Mouse (Mus musculus) forebrain, embryonic 10.5 days (tissue): ENCODE measurements around the gene Coq8a. TPM values are rescaled to one million over a fixed set of nuclear protein-coding genes. Genes with fewer than 3 reads are reported as not detected.

Experiments
- DNase-seq: peaks from one replicate; pipeline ENCODE4 v3.0.0-alpha.2; 2017; ENCODE audit warnings: low spot score; ENCODE audit errors: extremely low spot score
- H3K27ac ChIP-seq: fragments of 300-500 bp; sonication (generic); 2 replicates; pipeline ENCODE4 v1.5.1; 2016; ENCODE audit warnings: mild to moderate bottlenecking
- H3K27me3 ChIP-seq: fragments of 300-500 bp; sonication (generic); 2 replicates; pipeline ENCODE4 v1.6.1; 2016; ENCODE audit warnings: mild to moderate bottlenecking; ENCODE audit not compliant: poor library complexity, severe bottlenecking
- H3K36me3 ChIP-seq: fragments of 300-500 bp; sonication (generic); replicated peaks from 2 replicates; pipeline ENCODE4 v1.6.1; 2016; ENCODE audit warnings: mild to moderate bottlenecking, moderate library complexity
- H3K4me1 ChIP-seq: fragments of 300-500 bp; sonication (generic); 2 replicates; pipeline ENCODE4 v1.6.1; 2016
- H3K4me3 ChIP-seq: fragments of 300-500 bp; sonication (generic); 2 replicates; pipeline ENCODE4 v1.5.1; 2016; ENCODE audit warnings: mild to moderate bottlenecking, moderate library complexity
- H3K9me3 ChIP-seq: fragments of 300-500 bp; sonication (generic); 2 replicates; pipeline ENCODE4 v1.6.1; 2016; ENCODE audit warnings: mild to moderate bottlenecking, moderate library complexity
- WGBS: fragments of 180-500 bp; shearing (Covaris S2); methylation state at CpG from one replicate; pipeline ENCODE4 v1.1.7; 2016; 5-methylcytosine and 5-hydroxymethylcytosine counted together
- polyA plus RNA-seq: library from polyadenylated mRNA; unstranded; fragments of >200 nt; fragmentation: Nextera tagmentation; extraction: Ambion mirVana; gene quantifications from 2 replicates; pipeline ENCODE4 v1.2.1, GENCODE M21; 2016

The Coq8a gene
- 1.1 TPM in 2 replicates for polyA plus RNA-seq

DNA sequence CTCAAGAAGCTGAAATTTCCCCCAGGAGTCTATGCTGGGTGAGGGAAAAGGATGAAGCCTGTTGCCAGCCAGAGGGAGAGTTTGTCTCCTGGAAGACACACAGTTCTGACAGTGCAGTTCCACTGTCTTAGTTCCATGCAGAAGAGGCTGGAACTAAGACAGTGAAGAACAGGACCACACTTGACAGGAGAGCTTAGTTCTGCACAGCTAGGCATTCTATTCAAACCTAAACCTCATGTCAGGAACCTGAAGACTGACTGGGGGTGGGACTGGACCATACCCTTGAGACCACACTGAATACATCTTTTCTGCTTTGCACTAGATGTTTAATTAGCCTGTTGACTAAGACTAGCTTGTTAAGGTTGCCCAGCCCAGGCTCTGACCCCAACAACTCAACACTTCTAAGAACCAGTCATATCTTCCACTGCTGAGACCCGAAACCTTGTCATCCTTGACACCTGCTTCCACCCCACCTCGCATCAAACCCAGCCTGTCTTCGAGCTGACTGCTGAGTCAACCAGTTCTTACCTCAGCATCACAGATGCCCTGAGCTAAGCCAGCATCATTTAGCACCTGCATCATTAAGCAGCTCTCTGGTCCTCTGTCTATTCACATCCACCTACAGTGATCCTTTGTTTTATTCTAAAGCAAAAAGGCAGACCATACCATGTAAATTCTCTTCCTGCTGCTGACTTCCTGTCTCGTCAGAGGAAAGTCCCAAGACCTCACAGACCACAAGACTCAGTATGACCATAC lies at the start of gene Coq8a:
TSS of gene Coq8a (minus strand) at position 644 of the 756 bp plus-strand sequence.
- Histone ChIP-seq H3K4me1 (peaks cover 19% of the 10 kb centered on the region), H3K36me3 (no peaks in the 10 kb centered on the region), H3K27ac (no peak within 1 kb of the TSS), H3K27me3 (peaks cover 9% of the 10 kb centered on the region; the same call in 1 of the 2 replicates), H3K9me3 (no peaks in the 10 kb centered on the region), H3K4me3 (no peak within 1 kb of the TSS)
- 80% methylated on average over 4 of the region's 4 CpGs for WGBS
- no peak for DNase-seq

DNA sequence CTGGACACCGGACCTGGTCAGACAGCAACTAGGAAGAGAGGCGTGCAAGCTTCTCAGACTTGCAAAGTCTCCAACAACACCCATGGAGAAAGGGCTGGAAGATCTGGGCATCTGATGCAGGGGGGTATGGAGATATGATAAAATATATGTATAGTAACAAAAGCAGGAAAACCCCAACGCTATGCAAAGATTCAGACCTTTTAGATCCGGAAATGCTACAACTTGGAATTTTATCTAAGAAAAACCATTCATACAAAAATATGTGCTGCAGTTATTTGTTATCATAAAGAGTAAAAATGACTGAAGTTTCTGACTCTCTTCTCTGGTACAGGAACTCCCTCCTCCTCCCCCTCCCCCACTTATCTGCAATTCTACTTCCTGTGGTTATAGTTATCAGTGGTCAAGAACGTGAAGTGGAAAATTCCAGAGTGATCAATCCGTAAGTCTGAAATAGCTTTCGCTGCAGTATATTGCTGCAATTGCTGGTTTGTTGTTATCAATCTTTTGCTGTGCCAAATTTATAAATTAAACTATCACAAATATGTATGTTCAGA lies 49.3 kb upstream of the Coq8a start:
- peaks cover 21% of the 10 kb centered on the region for H3K4me1 ChIP-seq
- no peak overlapping the region for H3K27ac ChIP-seq
- 92% methylated on average over 7 of the region's 7 CpGs for WGBS
- H3K9me3 ChIP-seq = peaks cover under 1% of the 10 kb centered on the region; the same call in 1 of the 2 replicates
- H3K27me3 ChIP-seq = no peaks in the 10 kb centered on the region
- H3K4me3 ChIP-seq = no peak overlapping the region
- DNase-seq = no peak
- no peaks in the 10 kb centered on the region for H3K36me3 ChIP-seq

DNA sequence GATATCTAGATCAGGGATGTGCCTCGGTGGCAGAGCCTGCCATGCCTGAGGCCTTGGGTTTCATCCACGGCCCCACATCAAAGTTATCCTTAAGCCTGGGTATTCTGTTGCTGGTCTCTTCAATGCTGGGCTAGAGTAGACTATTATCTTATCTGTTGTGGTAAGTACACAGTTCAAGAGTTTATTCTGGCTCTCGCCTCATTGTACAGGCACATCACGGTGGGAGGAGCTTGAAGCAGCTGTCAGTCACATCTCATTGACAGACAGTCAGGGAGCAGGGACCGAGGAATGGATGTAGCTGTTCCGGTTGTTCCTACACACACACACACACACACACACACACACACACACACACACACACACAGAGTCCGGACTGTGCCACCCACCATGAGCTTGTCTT lies 48.5 kb upstream of the Coq8a start:
- H3K27me3 ChIP-seq = no peaks in the 10 kb centered on the region
- no peak overlapping the region for H3K4me3 ChIP-seq
- peaks cover 21% of the 10 kb centered on the region for H3K4me1 ChIP-seq
- 91% methylated on average over 7 of the region's 7 CpGs for WGBS
- DNase-seq = no peak
- no peak overlapping the region for H3K27ac ChIP-seq
- no peaks in the 10 kb centered on the region for H3K36me3 ChIP-seq
- H3K9me3 ChIP-seq = peaks cover 4% of the 10 kb centered on the region; the same call in 1 of the 2 replicates

DNA sequence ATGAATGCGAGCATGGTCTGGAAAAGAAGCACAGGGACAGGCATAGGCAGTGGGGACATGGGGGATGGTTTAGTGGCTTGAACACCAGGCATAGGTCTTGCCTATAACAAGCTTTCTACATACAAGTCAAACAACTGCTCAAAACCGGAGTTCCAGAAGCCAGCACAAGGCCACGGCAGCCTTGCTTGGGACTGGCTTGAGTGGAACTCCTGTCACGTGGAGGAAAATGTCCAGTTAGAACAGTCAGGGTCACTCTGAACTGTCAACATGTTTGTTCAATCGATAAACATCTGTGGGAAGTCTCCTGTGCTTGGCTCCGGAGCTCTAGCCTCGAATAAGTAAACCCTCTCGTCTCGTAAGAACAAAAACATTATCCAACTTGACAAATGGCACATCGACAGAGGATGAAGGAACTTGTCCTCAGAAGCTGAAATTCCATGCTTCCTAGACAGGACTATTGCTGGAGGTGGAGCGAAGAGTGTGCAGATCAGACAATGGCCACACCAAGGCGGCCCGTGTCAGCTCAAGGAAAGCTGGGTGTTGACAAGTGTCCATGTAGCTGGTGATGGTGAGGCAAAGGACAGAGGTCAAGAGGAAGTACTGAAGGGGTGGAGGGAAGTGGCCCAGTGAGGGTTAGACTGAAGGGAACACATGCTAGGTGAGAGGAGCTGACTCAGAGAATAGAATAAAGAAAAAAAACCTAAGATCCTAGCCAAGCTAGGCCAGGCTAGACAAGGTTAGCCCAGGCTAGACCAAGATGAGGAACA lies 46.5 kb upstream of the Coq8a start:
- H3K9me3 ChIP-seq = peaks cover 4% of the 10 kb centered on the region; the same call in 1 of the 2 replicates
- 93% methylated on average over 13 of the region's 13 CpGs for WGBS
- H3K27ac ChIP-seq = no peak overlapping the region
- H3K4me3 ChIP-seq = no peak overlapping the region
- peaks cover 12% of the 10 kb centered on the region for H3K4me1 ChIP-seq
- H3K27me3 ChIP-seq = no peaks in the 10 kb centered on the region
- DNase-seq = no peak
- H3K36me3 ChIP-seq = no peaks in the 10 kb centered on the region

GRCm38 (mm10) chr1:180231729-180232128 lies 32.3 kb upstream of the Coq8a start:
- Histone ChIP-seq H3K36me3 (no peaks in the 10 kb centered on the region), H3K9me3 (no peaks in the 10 kb centered on the region), H3K27me3 (no peaks in the 10 kb centered on the region), H3K4me1 (peaks cover 8% of the 10 kb centered on the region), H3K27ac (no peak overlapping the region), H3K4me3 (no peak overlapping the region)
- 80% methylated on average over 3 of the region's 3 CpGs for WGBS
- DNase-seq = no peak

DNA sequence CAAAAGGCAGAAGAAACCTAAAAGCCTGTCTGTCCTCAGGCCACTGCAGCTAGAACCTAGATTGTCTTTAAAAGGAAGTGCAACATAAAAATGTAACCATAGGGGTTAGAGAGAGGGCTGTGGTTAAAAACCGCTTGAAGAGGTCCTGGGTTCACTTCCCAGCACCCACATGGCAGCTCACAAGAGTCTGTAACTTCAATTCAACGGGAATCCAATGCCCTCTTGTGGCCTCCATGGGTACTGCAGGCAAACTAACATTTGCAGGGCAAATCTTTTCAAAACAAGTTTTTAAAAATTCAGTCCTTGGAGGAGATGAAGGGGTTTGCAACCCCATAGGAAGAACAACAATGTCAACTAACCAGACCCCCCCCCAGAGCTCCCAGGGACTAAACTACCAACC lies 31.2 kb upstream of the Coq8a start:
- peak; percentile 47 for DNase-seq
- Histone ChIP-seq H3K36me3 (no peaks in the 10 kb centered on the region), H3K27ac (no peak overlapping the region), H3K9me3 (no peaks in the 10 kb centered on the region), H3K4me1 (peaks cover 20% of the 10 kb centered on the region), H3K4me3 (no peak overlapping the region), H3K27me3 (no peaks in the 10 kb centered on the region)
- 28% methylated on average over 2 of the region's 2 CpGs for WGBS

DNA sequence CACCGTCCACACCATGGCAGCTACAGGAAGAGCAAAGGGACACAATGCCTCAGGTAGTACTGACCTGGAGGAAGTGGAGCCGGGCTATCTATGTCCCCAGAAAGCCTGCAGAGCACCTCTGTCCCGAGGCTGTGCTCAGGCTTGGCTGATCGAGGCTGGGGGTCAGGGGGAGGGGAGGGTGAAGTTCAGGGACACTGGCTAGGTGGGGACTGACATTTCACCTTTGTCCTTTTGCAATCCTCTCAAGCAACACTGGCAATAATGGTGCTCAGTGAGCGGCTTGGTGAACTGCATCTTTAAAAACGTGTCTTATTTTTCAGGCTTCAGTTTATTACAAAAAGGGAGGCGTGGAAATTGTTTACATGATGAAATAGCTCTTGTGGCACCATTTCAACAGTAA lies 30.5 kb upstream of the Coq8a start:
- H3K27ac ChIP-seq = no peak overlapping the region
- 91% methylated on average over 7 of the region's 7 CpGs for WGBS
- no peak for DNase-seq
- H3K27me3 ChIP-seq = no peaks in the 10 kb centered on the region
- H3K9me3 ChIP-seq = no peaks in the 10 kb centered on the region
- peaks cover 25% of the 10 kb centered on the region for H3K4me1 ChIP-seq
- H3K36me3 ChIP-seq = no peaks in the 10 kb centered on the region
- no peak overlapping the region for H3K4me3 ChIP-seq

GRCm38 (mm10) chr1:180228854-180229253 lies 29.5 kb upstream of the Coq8a start:
- H3K27ac ChIP-seq = no peak overlapping the region
- H3K36me3 ChIP-seq = no peaks in the 10 kb centered on the region
- no peak overlapping the region for H3K4me3 ChIP-seq
- H3K27me3 ChIP-seq = no peaks in the 10 kb centered on the region
- peaks cover 25% of the 10 kb centered on the region for H3K4me1 ChIP-seq
- WGBS = 88% methylated on average over 12 of the region's 12 CpGs
- H3K9me3 ChIP-seq = no peaks in the 10 kb centered on the region
- no peak for DNase-seq

GRCm38 (mm10) chr1:180226766-180227165 lies 27.4 kb upstream of the Coq8a start:
- Histone ChIP-seq H3K4me3 (peak overlapping the region; percentile 59), H3K27me3 (no peaks in the 10 kb centered on the region), H3K9me3 (no peaks in the 10 kb centered on the region), H3K36me3 (no peaks in the 10 kb centered on the region), H3K27ac (peak overlapping the region; percentile 74), H3K4me1 (peaks cover 21% of the 10 kb centered on the region)
- no peak for DNase-seq
- WGBS = 88% methylated on average over 3 of the region's 3 CpGs

DNA sequence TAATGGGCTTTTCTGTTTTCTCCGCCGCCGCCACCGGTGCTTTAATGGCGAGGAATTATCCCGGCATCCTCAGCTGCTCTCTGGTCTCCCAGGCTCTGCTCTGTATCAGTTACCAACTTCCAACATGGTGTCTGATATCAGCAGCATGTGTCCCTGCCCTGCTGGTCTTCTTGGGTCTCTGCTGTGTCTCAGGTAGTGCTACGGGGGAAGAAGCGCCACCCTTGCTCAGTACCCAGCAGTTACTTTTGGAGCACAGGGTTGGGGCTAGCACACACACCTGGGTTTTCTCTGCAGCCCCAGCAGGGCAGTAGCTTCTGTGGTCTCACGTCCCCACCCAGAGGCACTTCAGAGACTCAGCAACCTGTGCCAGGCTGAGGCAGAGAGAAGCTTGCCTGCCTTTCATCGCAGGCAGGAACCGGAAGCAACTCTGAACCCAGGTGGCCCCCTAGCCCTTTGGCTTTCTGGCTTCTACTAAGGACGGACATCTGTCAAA lies 26.9 kb upstream of the Coq8a start:
- Histone ChIP-seq H3K9me3 (no peaks in the 10 kb centered on the region), H3K4me1 (peaks cover 21% of the 10 kb centered on the region), H3K27ac (peak overlapping the region; percentile 74), H3K4me3 (peak overlapping the region; percentile 59), H3K36me3 (no peaks in the 10 kb centered on the region), H3K27me3 (no peaks in the 10 kb centered on the region)
- WGBS = 15% methylated on average over 12 of the region's 12 CpGs
- peak; percentile 20 for DNase-seq

DNA sequence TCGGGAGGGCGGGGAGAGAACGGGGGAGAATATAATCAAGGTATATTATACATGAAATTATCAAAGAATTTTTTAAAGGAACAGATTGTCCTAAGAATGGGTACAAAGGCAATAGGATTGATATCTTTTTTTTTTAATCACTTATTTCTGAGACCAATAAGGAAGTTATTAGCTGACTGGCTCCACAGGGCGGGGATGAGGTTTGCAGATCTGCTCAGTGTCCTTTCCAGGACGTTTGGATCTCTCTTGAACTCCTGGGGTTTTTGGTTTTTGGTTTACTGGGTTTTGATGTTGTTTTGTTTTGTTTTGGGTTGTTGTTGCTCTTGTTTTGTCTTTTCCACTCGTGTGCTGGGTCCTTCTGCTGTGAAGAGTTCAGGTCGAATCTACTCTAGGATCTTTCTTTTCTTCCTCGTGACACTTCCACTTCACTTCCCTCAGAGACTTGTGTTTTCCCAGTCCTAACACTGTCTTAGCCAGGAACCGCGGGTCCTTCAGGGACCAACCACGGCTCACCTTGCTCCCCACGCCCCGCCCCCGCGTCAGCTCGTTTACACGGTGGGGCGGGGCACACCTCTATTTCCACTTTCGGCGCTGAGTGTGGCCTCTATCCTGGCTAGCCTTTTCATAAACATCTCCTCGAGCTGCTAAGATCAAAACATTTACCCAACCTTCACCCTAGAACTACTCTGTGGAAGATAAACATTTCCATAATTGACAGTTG lies 26.3 kb upstream of the Coq8a start:
- Histone ChIP-seq H3K27me3 (no peaks in the 10 kb centered on the region), H3K27ac (peak overlapping the region; percentile 74), H3K36me3 (no peaks in the 10 kb centered on the region), H3K4me1 (peaks cover 21% of the 10 kb centered on the region), H3K4me3 (peak overlapping the region; percentile 59), H3K9me3 (no peaks in the 10 kb centered on the region)
- 17% methylated on average over 21 of the region's 21 CpGs for WGBS
- DNase-seq = peak; percentile 36

DNA sequence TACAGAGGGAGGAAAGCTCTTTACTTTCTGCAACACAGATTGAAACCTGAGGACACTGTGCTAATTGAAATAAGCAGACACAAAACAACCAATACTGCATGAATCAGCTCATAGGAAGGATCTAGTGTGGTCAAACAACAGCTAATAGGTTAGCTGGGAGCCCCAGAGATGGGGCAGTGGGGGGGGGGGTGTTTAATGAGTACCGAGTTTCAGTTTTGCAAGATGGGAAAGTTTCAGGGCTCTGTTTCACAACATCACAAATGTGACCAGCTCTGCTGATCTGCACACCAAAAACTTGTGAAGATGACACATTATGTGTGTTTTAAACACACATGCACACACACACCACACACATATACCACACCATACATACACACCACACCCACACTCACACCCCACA lies 22.6 kb upstream of the Coq8a start:
- WGBS = 95% methylated on average over 1 of the region's 1 CpGs
- Histone ChIP-seq H3K4me1 (peaks cover 24% of the 10 kb centered on the region), H3K9me3 (no peaks in the 10 kb centered on the region), H3K27ac (no peak overlapping the region), H3K4me3 (no peak overlapping the region), H3K36me3 (no peaks in the 10 kb centered on the region), H3K27me3 (no peaks in the 10 kb centered on the region)
- no peak for DNase-seq
